Mouse (Mus musculus) cerebellum, adult (tissue): ENCODE data around the gene Clec2d.

Experiments used
- ATAC-seq: cut with Nextera tagmentation; 2 replicates; pipeline ENCODE4 v1.9.2; 2017; ENCODE audit warnings: mild to moderate bottlenecking, moderate library complexity, mixed read lengths; ENCODE audit not compliant: insufficient number of reproducible peaks, low FRiP score, low TSS enrichment

Gene Clec2d

DNA sequence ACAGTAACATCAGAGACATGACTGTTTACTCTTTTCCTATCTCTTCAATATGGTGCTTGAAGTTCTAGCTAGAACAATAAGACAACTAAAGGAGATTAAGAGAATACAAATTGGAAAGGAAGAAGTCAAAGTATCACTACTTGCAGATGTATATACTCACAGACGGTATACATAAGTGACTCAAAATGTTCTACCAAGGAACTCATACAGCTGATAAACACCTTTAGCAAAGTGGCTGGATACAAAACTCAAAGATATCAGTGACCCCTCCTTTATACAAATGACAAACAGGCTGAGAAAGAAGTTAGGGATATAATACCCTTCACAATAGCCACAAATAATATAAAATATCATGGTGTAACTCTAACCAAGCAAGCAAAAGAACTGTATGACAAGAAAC lies 40.6 kb downstream of the Clec2d start:
- no peak for ATAC-seq

- ATAC-seq = no peak
Measured at GRCm38 (mm10) chr6:129222188-129222800, 41.9 kb downstream of the Clec2d start.

DNA sequence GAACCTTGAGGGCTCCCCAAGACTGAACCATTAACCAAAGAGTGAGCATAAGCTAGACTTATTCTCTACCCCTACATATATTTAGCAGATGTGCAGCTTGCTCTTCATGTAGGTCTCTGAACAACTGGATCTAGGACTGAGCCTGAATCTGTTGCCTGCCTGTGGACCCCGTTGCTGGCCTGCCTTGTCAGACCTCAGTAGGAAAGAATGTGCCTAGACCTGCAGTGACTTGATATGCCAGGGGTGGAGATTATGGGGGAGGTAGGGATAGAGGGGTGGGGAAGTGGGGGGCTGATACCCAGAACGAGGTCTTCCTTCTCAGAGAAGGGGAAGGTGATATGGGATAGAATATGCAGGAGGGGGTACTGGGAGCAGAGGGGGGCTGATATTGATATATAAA lies 43.2 kb downstream of the Clec2d start:
- no peak for ATAC-seq

GRCm38 (mm10) chr6:129224090-129224489 lies 43.7 kb downstream of the Clec2d start:
- no peak for ATAC-seq

- ATAC-seq = no peak
Measured at GRCm38 (mm10) chr6:129225078-129225477, 44.7 kb downstream of the Clec2d start.

DNA sequence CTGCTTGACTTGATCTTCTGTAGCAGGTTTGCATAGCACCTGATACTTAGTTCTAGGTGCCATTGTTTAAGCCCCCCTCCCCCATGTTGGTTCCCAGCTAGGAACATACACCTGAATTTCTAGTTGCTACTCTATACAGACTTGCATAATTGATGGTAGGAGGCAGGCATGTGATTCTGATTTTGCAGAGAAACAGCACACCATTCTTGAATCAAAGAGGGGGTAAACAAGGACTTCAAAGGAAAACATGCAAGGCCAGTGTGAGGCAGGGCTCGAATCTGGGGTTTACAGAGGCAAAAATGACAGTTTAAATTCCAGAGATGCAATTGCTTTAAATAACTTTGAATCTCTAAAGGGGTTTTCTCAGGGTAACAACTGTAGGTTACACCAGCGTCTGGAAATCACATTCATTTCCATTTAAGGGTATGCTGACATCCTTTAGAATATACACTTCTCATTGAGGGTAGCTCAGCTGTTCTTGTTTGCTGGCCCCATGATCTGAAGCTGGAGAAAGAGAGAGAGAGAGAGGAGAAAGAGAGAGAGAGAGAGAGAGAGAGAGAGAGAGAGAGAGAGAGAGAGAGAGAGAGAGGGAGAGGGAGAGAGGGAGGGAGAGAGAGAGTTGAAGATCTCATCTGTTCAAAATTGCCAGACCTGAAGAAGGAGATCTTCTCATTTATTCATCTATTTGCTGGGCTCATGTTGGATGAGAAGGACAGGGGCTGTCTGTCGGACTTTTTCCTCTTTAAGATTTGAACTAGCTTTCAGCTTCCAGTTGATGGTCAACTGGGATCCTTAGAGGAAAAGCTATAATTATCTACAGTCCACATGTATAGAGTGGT lies 48.7 kb downstream of the Clec2d start:
- ATAC-seq = no peak

- ATAC-seq = no peak
Measured at GRCm38 (mm10) chr6:129229774-129230578, 49.6 kb downstream of the Clec2d start.

DNA sequence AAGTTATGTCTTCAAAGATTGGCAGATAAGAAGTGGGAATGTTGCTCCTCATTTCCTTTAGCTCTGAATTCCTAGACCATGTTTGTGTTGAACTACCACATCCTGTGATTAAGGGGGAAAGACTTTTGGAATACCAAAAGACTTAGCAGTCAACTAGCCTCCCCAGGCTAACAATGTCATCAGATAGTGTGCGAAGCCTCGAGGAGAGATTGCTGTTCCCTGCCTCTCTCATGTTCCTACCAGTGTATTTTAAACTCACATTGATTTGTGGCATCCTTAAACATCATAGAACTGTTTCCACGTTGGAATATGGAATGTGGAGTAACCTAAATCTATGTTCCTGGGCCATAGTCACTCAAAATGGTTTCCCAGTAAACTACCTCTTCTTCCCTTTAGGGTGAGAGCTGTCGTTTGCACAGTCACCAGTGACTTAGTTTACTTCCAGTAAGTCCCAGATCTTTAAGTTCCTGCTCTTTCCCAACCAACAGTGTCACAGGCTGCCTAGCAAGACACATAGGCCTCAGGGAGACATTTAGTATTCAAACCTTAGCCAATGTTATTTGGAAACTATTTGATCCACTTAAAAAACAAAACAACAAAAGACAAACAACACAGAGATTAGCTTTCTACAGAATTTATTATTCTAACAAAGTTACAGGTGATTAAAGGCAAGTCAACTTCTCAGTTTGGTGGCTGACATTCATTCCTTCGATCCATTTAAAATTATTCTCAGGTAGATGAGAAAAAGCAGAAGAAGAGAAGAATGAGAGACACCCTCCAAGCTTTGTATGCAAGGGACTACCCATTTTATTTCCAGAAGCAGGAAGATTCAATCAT lies 51.8 kb downstream of the Clec2d start:
- no peak for ATAC-seq

GRCm38 (mm10) chr6:129232842-129233205 lies 52.4 kb downstream of the Clec2d start:
- ATAC-seq = no peak

DNA sequence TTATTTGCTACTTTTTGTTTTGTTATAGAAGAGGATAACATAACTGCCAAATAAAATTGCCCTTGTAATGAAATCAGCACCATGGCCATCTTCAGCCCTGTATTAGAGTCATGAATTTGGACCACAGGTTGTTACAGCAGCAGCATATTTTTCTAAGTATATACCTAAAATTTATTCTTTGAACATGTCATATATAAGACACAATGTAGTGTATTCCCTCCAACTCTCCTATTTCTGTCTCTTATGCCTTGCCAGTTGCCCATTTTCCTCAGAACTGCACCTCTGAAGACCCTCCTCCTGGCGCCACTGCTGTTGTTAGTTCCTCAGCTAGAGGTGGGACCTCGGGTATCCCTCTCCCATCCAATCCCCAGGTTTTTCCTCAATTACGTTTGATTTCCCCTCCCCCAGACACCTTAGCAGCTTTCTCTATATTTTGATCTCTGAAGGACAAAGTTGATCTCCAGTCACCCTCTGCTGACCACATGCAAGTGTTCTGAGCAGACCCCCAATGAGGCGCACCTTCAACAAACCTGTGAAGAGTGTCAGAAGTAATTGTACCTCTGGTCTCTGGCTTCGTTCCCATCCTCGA lies 53.0 kb downstream of the Clec2d start:
- no peak for ATAC-seq

GRCm38 (mm10) chr6:129233955-129234369 lies 53.5 kb downstream of the Clec2d start:
- no peak for ATAC-seq

DNA sequence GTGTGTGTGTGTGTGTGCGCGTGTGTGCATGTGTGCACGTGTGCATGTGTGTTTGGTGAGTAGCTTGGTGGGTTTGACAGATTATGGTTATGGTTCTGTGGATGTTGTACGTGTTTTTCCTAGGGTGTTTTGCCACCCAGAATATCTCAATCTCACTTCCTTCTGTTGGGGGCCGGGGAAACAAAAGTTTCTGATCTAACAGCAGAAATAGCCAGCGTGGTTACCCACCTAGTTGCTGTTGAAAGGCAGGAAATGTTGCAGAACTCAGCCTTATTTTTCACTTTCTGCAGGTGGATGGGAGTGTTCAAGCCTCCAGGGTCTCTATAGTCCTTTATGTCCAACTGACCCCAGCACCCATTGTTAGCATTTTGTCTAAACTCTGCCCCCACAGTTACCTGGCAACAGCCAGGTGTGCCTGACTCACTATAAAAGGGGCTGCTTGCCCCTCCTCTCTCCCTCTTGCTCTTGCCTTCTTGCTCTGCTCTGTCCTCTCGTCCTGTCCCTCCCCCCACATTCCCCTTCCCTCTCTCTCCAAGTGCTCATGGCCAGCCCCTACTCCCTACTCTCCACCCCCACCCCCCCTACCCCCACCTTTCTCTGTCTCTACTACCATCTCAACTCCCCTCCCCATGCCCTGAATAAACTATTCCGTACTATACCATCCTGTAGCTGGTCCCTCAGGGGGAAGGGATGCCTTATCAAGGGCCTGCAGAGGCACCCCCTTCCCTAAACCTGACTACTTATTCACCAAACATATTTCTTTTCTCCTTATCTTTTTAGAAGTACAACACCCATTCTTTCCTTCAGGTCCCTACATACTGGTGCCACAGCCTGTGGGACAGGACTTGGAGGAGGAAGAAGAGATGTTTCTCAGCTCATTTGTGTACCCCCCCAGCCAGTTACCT lies 54.3 kb downstream of the Clec2d start:
- ATAC-seq = no peak

DNA sequence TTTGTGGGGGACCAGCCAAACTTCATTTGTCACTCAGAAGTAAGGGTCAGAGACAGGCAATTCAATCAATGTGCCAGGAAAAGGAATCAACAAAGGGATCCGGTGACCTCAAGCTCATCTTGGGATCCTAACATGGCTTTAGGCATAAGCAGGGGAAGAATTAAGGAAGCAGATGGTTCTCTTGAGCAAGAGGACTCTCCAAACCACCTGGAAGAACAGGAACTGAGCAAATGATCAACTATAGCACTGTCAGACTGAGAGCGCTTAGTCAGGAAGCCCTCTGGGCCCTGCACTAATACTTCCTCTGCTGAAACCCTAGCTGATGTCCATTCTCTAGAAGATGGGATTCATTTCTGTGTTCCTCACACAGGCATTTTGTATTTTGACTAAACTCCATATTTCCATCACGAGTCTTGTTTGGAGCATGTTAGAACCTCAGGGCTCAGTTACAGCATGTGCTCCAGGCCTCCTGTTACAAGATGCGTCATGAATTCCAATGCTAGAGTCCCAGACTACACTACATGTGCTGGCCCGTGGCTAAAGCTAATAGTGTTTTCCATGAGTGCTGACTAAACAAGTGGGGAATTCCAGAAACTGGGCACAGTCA lies 55.5 kb downstream of the Clec2d start:
- ATAC-seq = no peak
